Mouse (Mus musculus): Measurements from ENCODE around the gene Mfap1a. TPM values are rescaled to one million over a fixed set of nuclear protein-coding genes. Genes with fewer than 3 reads are reported as not detected.
A peak's percentile ranks its signal among the peaks of the same experiment; 100 is the strongest.

The Mfap1a gene
- total and polyA plus RNA-seq, 2 experiments from 2014 or later: 20.4 to 25.7 TPM

GRCm38 (mm10) chr2:121443068-121443349 lies 63.5 kb downstream of the Mfap1a start:
- Histone ChIP-seq H3K27ac (ENCODE audit: low read depth, low read length) (no peak overlapping the region), H3K27me3 (ENCODE audit: insufficient read depth, low read length) (peaks cover 7% of the 10 kb centered on the region), H3K4me1 (ENCODE audit: insufficient read depth) (peaks cover 10% of the 10 kb centered on the region), H3K9ac (peak overlapping the region; percentile 22; the same call in 1 of the 2 replicates), H3K4me3 (ENCODE audit: low read depth, low read length) (no peak overlapping the region), H3K9me3 (ENCODE audit: low read length) (no peaks in the 10 kb centered on the region), H3K36me3 (ENCODE audit: insufficient read depth) (peaks cover 18% of the 10 kb centered on the region), H3K4me2 (ENCODE audit: low read depth) (peak overlapping the region; percentile 49)
- DNase-seq: no peak
- WGBS: 11% methylated on average over 8 of the region's 8 CpGs
- no peak for ATAC-seq
- no peak for TF ChIP-seq CTCF (IDR thresholded peaks at IDR 0.05; ENCODE audit: low read depth)

- WGBS: 2% methylated on average over 30 of the region's 30 CpGs
- peak overlapping the region; percentile 49 for H3K4me2 ChIP-seq (ENCODE audit: low read depth)
- ATAC-seq: no peak
- peak overlapping the region; percentile 24 for H3K4me3 ChIP-seq (ENCODE audit: low read depth, low read length)
- H3K9ac ChIP-seq: peak overlapping the region; percentile 22; the same call in 1 of the 2 replicates
- no peak for TF ChIP-seq CTCF (IDR thresholded peaks at IDR 0.05; ENCODE audit: low read depth)
- H3K36me3 ChIP-seq (ENCODE audit: insufficient read depth): peaks cover 24% of the 10 kb centered on the region
- no peaks in the 10 kb centered on the region for H3K9me3 ChIP-seq (ENCODE audit: low read length)
- no peak overlapping the region for H3K27ac ChIP-seq (ENCODE audit: low read depth, low read length)
- H3K27me3 ChIP-seq (ENCODE audit: insufficient read depth, low read length): peaks cover 7% of the 10 kb centered on the region
- H3K4me1 ChIP-seq (ENCODE audit: insufficient read depth): peaks cover 10% of the 10 kb centered on the region
- no peak for DNase-seq
These were observed 64.0 kb downstream of the Mfap1a start for GRCm38 (mm10) chr2:121442259-121443067.

Small RNA genes lying within 50 kb of the gene (microRNA-seq; reads per million reads assigned to microRNA genes)
- gene Gm22953: 0 reads per million in 2 experiments

Other genes starting within 250 kb of the Mfap1a start
- gene Trp53bp1, start 235.3 kb downstream of the Mfap1a start, total RNA-seq (2014; rRNA removed): 154 and 183 TPM in 2 replicates
- 49.9 and 80.9 TPM in 2 replicates for gene Trp53bp1, start 235.3 kb downstream of the Mfap1a start, polyA plus RNA-seq (2015; fragmentation: Nextera tagmentation; extraction: Ambion mirVana)
- 75.6 and 76.0 TPM in 2 replicates for gene Map1a, start 217.1 kb downstream of the Mfap1a start, total RNA-seq (2014; rRNA removed)
- gene Map1a, start 217.1 kb downstream of the Mfap1a start, polyA plus RNA-seq (2015; fragmentation: Nextera tagmentation; extraction: Ambion mirVana): 18.1 and 27.4 TPM in 2 replicates
- gene Ppip5k1, start 151.3 kb downstream of the Mfap1a start, total RNA-seq (2014; rRNA removed): 11.1 and 12.4 TPM in 2 replicates
- 10.9 and 13.6 TPM in 2 replicates for gene Ppip5k1, start 151.3 kb downstream of the Mfap1a start, polyA plus RNA-seq (2015; fragmentation: Nextera tagmentation; extraction: Ambion mirVana)
- 73.2 and 77.4 TPM in 2 replicates for gene Ckmt1, start 149.0 kb downstream of the Mfap1a start, total RNA-seq (2014; rRNA removed)
- gene Ckmt1, start 149.0 kb downstream of the Mfap1a start, polyA plus RNA-seq (2015; fragmentation: Nextera tagmentation; extraction: Ambion mirVana): 69.3 and 80.6 TPM in 2 replicates
- gene Strc, start 119.5 kb downstream of the Mfap1a start, total RNA-seq (2014; rRNA removed): not detected in 2 replicates
- gene Strc, start 119.5 kb downstream of the Mfap1a start, polyA plus RNA-seq (2015; fragmentation: Nextera tagmentation; extraction: Ambion mirVana): not detected in 2 replicates
- 63.4 and 69.9 TPM in 2 replicates for gene Pdia3, start 92.9 kb downstream of the Mfap1a start, total RNA-seq (2014; rRNA removed)
- gene Pdia3, start 92.9 kb downstream of the Mfap1a start, polyA plus RNA-seq (2015; fragmentation: Nextera tagmentation; extraction: Ambion mirVana): 215 and 267 TPM in 2 replicates
- 4.9 and 7.2 TPM in 2 replicates for gene Catsper2, start 92.9 kb downstream of the Mfap1a start, total RNA-seq (2014; rRNA removed)
- 2.4 and 3.3 TPM in 2 replicates for gene Catsper2, start 92.9 kb downstream of the Mfap1a start, polyA plus RNA-seq (2015; fragmentation: Nextera tagmentation; extraction: Ambion mirVana)
- 0.23 TPM in 1 of 2 replicates, not detected in the other for gene Ell3, start 62.4 kb downstream of the Mfap1a start, total RNA-seq (2014; rRNA removed)
- 1.2 and 1.4 TPM in 2 replicates for gene Ell3, start 62.4 kb downstream of the Mfap1a start, polyA plus RNA-seq (2015; fragmentation: Nextera tagmentation; extraction: Ambion mirVana)
- gene Serf2, start 57.5 kb downstream of the Mfap1a start, total RNA-seq (2014; rRNA removed): 323 and 378 TPM in 2 replicates
- gene Serf2, start 57.5 kb downstream of the Mfap1a start, polyA plus RNA-seq (2015; fragmentation: Nextera tagmentation; extraction: Ambion mirVana): 303 and 370 TPM in 2 replicates
- 16.8 and 22.0 TPM in 2 replicates for gene Hypk, start 53.4 kb downstream of the Mfap1a start, total RNA-seq (2014; rRNA removed)
- gene Hypk, start 53.4 kb downstream of the Mfap1a start, polyA plus RNA-seq (2015; fragmentation: Nextera tagmentation; extraction: Ambion mirVana): 114 and 121 TPM in 2 replicates
- 3.1 and 6.2 TPM in 2 replicates for gene Serinc4, start 49.9 kb downstream of the Mfap1a start, total RNA-seq (2014; rRNA removed)
- 1.2 and 1.8 TPM in 2 replicates for gene Serinc4, start 49.9 kb downstream of the Mfap1a start, polyA plus RNA-seq (2015; fragmentation: Nextera tagmentation; extraction: Ambion mirVana)
- gene Mfap1b, start 32.6 kb downstream of the Mfap1a start, total RNA-seq (2014; rRNA removed): 34.5 and 36.4 TPM in 2 replicates
- gene Mfap1b, start 32.6 kb downstream of the Mfap1a start, polyA plus RNA-seq (2015; fragmentation: Nextera tagmentation; extraction: Ambion mirVana): 44.6 and 58.4 TPM in 2 replicates
- 4.7 and 5.1 TPM in 2 replicates for gene Wdr76, start 58 bp upstream of the Mfap1a start, total RNA-seq (2014; rRNA removed)
- gene Wdr76, start 58 bp upstream of the Mfap1a start, polyA plus RNA-seq (2015; fragmentation: Nextera tagmentation; extraction: Ambion mirVana): 0.88 and 1.5 TPM in 2 replicates

Data from forebrain, postnatal 0 days (tissue).